Mouse (Mus musculus): ENCODE measurements around the gene Cdh22. TPM values are rescaled to one million over a fixed set of nuclear protein-coding genes. Genes with fewer than 3 reads are reported as not detected.

Gene Cdh22
- polyA plus RNA-seq, 1 experiment from 2014 or later = 5.6 TPM

DNA sequence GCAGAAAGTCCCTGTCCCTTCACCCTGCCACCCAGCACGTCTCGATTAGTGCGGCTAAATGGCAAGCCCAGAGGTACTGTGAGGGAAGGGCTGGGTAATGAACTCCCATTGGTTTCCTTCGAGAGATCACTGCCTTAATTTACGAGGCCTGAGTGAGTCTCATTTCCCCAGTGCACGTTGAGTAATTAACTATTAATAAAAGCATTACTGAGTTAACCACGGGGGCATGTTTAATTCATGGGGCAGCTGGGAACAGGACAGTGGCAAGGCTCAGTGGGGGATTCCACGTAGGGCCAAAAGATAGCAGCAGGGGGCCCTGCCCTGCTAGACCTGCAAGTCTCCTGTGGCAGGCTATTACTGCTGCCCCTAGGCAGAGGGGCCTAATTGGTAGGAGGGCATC lies 36.7 kb upstream of the Cdh22 start:
- Histone ChIP-seq H3K9ac (replicated peaks; ENCODE audit: low read depth, low read length) (0 out of 2 replicates have a peak overlapping the region, but pooled peaks have one; percentile 7), H3K4me1 (replicated peaks; ENCODE audit: control insufficient read depth, insufficient read depth, low read length) (peaks cover 39% of the 10 kb centered on the region)

DNA sequence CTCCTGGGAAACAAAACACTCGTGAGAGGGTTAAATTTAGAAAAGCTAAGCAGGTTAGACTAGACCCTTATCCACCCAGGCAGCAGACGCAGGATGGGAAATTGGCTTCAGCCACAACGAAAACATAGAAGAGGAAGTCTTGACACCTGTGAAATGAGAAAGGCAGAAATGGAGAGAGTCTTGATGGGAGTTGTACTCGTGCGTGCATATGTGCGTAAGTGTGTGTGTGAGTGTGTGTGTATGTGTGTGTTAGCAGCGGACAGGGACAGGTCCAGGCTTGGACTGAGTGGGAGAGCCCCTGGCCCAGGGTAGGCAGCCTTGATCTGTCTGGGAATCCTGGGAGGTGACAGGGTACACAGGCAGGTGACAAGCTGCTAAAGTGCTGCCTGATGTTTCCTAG lies 36.2 kb upstream of the Cdh22 start:
- Histone ChIP-seq H3K4me1 (replicated peaks; ENCODE audit: control insufficient read depth, insufficient read depth, low read length) (peaks cover 39% of the 10 kb centered on the region), H3K4me2 (ENCODE audit: low read length) (no peak overlapping the region), H3K4me3 (replicated peaks; ENCODE audit: low read length) (no peak overlapping the region), H3K9ac (replicated peaks; ENCODE audit: low read depth, low read length) (no peak overlapping the region), H3K9me3 (ENCODE audit: control insufficient read depth, low read length) (no peaks in the 10 kb centered on the region), H3K36me3 (ENCODE audit: control insufficient read depth, insufficient read depth) (no peaks in the 10 kb centered on the region), H3K27ac (ENCODE audit: low read length) (no peak overlapping the region), H3K27me3 (replicated peaks; ENCODE audit: control insufficient read depth, insufficient read depth, low read length) (no peaks in the 10 kb centered on the region)
- no peak for ATAC-seq
- WGBS = 54% methylated on average over 7 of the region's 7 CpGs

More for the DNA sequence above, 36.7 kb upstream of the Cdh22 start:
- 3% methylated on average over 8 of the region's 8 CpGs for WGBS
- H3K9me3 ChIP-seq (ENCODE audit: control insufficient read depth, low read length) = no peaks in the 10 kb centered on the region
- H3K36me3 ChIP-seq (ENCODE audit: control insufficient read depth, insufficient read depth) = no peaks in the 10 kb centered on the region
- no peaks in the 10 kb centered on the region for H3K27me3 ChIP-seq (replicated peaks; ENCODE audit: control insufficient read depth, insufficient read depth, low read length)
- H3K4me2 ChIP-seq (ENCODE audit: low read length) = no peak overlapping the region
- no peak for ATAC-seq
- H3K4me3 ChIP-seq (replicated peaks; ENCODE audit: low read length) = no peak overlapping the region
- no peak overlapping the region for H3K27ac ChIP-seq (ENCODE audit: low read length)

DNA sequence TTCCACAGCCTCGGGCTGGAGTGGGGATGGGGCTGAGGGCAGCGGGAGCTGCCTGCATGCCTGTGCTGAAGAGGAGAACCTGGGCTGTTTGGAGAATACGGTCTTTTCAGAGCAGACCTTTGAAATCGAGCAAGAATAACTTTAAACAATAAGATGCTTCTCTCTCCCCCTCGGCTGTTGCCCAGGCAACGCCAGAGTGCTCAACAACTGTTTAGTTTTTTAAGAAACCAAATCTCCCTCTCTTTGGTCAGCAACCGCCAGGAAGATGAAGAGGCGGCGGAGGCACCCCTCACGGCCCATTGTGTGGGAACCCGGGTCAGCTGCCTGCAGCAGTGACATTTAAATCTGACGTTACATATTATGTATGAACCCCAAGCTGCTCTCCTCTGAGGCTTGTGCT lies 32.1 kb upstream of the Cdh22 start:
- ATAC-seq = no peak
- WGBS = 1% methylated on average over 12 of the region's 12 CpGs
- Histone ChIP-seq H3K9me3 (ENCODE audit: control insufficient read depth, low read length) (no peaks in the 10 kb centered on the region), H3K27me3 (replicated peaks; ENCODE audit: control insufficient read depth, insufficient read depth, low read length) (no peaks in the 10 kb centered on the region), H3K27ac (ENCODE audit: low read length) (no peak overlapping the region), H3K4me1 (replicated peaks; ENCODE audit: control insufficient read depth, insufficient read depth, low read length) (peaks cover 30% of the 10 kb centered on the region), H3K36me3 (ENCODE audit: control insufficient read depth, insufficient read depth) (no peaks in the 10 kb centered on the region), H3K4me3 (replicated peaks; ENCODE audit: low read length) (no peak overlapping the region), H3K4me2 (ENCODE audit: low read length) (no peak overlapping the region), H3K9ac (replicated peaks; ENCODE audit: low read depth, low read length) (peak overlapping the region; percentile 26; the same call in 1 of the 2 replicates)

DNA sequence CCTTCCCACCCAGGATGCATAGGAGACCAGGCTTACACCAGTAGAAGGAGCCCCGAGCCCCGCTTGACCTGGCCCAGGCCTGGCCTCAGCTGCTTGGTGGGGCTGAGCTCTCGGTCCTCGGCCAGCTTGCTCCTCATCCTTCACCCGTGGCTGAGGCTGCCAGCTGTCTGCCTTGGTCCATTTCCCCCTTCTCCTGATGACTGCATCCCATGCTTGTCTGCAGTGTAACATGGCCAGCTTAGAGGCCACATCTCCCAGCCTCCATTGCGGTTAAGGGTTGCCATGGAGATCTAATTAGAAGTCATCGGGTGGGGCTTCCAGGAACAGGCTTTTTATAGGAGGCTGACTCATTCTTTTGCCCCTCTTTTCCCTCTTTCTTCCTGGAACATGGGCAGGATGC lies 29.2 kb upstream of the Cdh22 start:
- no peak overlapping the region for H3K27ac ChIP-seq (ENCODE audit: low read length)
- ATAC-seq = no peak
- peaks cover 21% of the 10 kb centered on the region for H3K4me1 ChIP-seq (replicated peaks; ENCODE audit: control insufficient read depth, insufficient read depth, low read length)

DNA sequence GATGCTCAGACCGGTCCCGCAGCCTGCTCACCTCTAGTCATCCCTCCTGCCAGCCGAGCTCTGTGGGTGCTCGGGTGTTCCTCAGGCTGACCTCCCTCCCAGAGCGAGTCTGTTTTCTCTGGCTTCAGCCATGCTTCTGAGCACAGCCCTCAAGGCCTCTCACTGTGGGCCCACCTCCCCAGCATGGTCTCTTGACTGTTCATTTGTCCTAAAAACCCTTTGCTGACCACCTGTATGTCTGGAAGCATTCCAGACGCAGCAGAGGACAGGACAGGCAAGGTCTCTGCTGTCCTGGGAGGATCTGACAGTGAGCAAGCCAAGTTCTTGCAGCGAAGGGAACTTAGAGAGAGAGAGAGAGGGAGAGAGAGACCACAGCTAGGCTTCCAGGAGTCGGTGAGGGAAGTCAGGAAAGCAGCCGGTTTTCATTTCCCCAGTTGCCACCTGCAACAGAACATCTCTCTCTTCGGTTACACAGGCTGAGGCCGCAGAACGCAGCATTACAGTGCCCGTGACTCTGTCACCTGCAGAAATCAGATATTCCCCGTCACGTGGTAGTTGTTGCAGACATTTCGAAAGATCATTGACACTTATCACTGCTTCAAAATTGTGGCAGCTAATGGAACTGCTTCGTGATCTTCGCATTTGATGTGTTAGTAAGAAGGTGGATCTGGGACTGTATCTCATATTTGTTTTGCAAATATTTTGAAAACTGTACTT lies 27.8 kb upstream of the Cdh22 start:
- Histone ChIP-seq H3K4me1 (replicated peaks; ENCODE audit: control insufficient read depth, insufficient read depth, low read length) (peaks cover 21% of the 10 kb centered on the region), H3K4me2 (ENCODE audit: low read length) (no peak overlapping the region), H3K9ac (replicated peaks; ENCODE audit: low read depth, low read length) (no peak overlapping the region), H3K4me3 (replicated peaks; ENCODE audit: low read length) (no peak overlapping the region), H3K36me3 (ENCODE audit: control insufficient read depth, insufficient read depth) (no peaks in the 10 kb centered on the region), H3K27ac (ENCODE audit: low read length) (no peak overlapping the region), H3K9me3 (ENCODE audit: control insufficient read depth, low read length) (no peaks in the 10 kb centered on the region), H3K27me3 (replicated peaks; ENCODE audit: control insufficient read depth, insufficient read depth, low read length) (no peaks in the 10 kb centered on the region)
- ATAC-seq = no peak
- WGBS = 71% methylated on average over 18 of the region's 18 CpGs

More for the DNA sequence above, 29.2 kb upstream of the Cdh22 start:
- no peak overlapping the region for H3K4me3 ChIP-seq (replicated peaks; ENCODE audit: low read length)
- no peaks in the 10 kb centered on the region for H3K27me3 ChIP-seq (replicated peaks; ENCODE audit: control insufficient read depth, insufficient read depth, low read length)
- H3K9ac ChIP-seq (replicated peaks; ENCODE audit: low read depth, low read length) = no peak overlapping the region
- H3K36me3 ChIP-seq (ENCODE audit: control insufficient read depth, insufficient read depth) = no peaks in the 10 kb centered on the region
- H3K4me2 ChIP-seq (ENCODE audit: low read length) = no peak overlapping the region
- H3K9me3 ChIP-seq (ENCODE audit: control insufficient read depth, low read length) = no peaks in the 10 kb centered on the region
- WGBS = 50% methylated on average over 7 of the region's 7 CpGs

DNA sequence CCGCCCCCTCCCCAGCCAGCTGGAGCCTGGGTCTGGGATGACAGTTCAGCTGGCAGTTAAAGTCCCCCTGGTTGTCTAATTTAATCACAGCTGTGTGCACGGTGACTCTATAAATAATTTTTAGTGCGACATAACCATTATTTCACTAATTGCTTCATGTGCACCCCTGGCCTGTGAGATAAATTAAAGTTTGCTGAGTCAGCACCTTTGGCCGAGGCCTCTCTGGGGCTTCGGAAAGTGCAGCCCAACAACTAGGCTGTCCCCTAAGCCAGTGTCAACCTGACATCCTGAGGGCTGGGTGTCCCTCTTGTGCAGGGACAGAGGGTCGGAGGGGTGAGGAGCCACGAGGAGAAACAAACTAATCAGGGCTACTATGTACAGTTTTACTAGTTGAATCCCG lies 25.2 kb upstream of the Cdh22 start:
- Histone ChIP-seq H3K4me3 (replicated peaks; ENCODE audit: low read length) (no peak overlapping the region), H3K27me3 (replicated peaks; ENCODE audit: control insufficient read depth, insufficient read depth, low read length) (no peaks in the 10 kb centered on the region), H3K36me3 (ENCODE audit: control insufficient read depth, insufficient read depth) (no peaks in the 10 kb centered on the region), H3K27ac (ENCODE audit: low read length) (no peak overlapping the region), H3K4me1 (replicated peaks; ENCODE audit: control insufficient read depth, insufficient read depth, low read length) (peaks cover 7% of the 10 kb centered on the region), H3K9me3 (ENCODE audit: control insufficient read depth, low read length) (no peaks in the 10 kb centered on the region), H3K9ac (replicated peaks; ENCODE audit: low read depth, low read length) (no peak overlapping the region), H3K4me2 (ENCODE audit: low read length) (no peak overlapping the region)
- 78% methylated on average over 8 of the region's 8 CpGs for WGBS
- ATAC-seq = no peak

DNA sequence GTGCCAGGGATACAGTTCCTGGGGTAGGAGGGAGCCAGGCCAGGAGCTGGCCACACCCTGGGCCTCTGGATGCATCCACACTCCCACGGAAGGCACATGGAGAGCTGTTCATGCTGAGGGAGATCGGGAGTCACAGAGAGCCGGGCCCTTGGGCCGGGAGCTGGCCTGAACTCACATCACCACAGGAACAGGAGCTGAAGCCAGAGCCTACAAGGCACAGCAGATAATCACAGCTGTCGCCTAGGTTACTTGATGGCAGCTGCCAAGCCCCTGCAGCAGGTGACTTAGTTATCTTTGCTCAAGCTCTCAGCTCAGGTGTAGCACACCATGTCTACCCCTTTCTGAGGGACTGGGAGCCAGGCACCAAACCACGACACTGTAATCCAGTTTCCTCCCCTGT lies 23.7 kb upstream of the Cdh22 start:
- H3K4me1 ChIP-seq (replicated peaks; ENCODE audit: control insufficient read depth, insufficient read depth, low read length) = peaks cover 6% of the 10 kb centered on the region
- peaks cover 3% of the 10 kb centered on the region; the same call in 1 of the 2 replicates for H3K27me3 ChIP-seq (replicated peaks; ENCODE audit: control insufficient read depth, insufficient read depth, low read length)
- no peaks in the 10 kb centered on the region for H3K36me3 ChIP-seq (ENCODE audit: control insufficient read depth, insufficient read depth)
- no peak overlapping the region for H3K9ac ChIP-seq (replicated peaks; ENCODE audit: low read depth, low read length)
- no peak overlapping the region for H3K27ac ChIP-seq (ENCODE audit: low read length)
- ATAC-seq = no peak
- WGBS = 69% methylated on average over 6 of the region's 6 CpGs
- H3K9me3 ChIP-seq (ENCODE audit: control insufficient read depth, low read length) = no peaks in the 10 kb centered on the region
- H3K4me3 ChIP-seq (replicated peaks; ENCODE audit: low read length) = no peak overlapping the region
- H3K4me2 ChIP-seq (ENCODE audit: low read length) = no peak overlapping the region

DNA sequence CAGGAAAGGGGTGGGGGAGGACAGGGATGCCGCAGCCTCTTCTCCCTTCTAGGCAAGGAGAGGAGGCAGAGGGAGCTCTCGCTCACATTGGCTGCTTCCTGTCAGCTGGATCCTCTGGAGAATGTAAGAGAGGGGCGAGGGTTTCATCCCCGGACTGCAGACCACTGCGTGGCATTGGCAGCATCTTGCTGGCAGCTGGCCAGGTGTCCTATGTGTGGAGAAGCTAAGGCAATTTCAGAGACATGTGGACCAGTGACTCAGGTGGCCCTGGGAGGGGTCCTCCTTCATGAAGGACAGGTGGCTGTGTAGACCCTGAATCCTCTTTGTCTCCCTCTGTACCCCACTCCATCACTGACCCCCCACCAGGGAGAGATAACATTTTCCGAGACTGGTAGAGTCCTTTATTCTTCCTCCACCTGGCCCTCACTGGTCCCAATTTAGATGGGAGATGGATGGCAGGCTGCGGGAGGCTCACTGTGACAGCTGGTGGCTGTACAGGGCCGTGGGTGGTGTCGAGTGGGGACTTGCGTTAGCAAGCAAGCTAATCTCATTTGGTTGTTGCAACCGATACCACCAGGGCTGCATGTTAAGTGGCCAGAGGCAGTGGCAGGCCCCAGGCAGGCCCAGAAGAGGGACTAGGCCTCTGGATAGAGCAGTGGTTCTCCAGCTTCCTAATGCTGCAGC lies 22.6 kb upstream of the Cdh22 start:
- 38% methylated on average over 11 of the region's 11 CpGs for WGBS
- no peak overlapping the region for H3K4me2 ChIP-seq (ENCODE audit: low read length)
- no peak for ATAC-seq
- peaks cover 8% of the 10 kb centered on the region; the same call in 1 of the 2 replicates for H3K27me3 ChIP-seq (replicated peaks; ENCODE audit: control insufficient read depth, insufficient read depth, low read length)
- no peak overlapping the region for H3K27ac ChIP-seq (ENCODE audit: low read length)
- H3K9me3 ChIP-seq (ENCODE audit: control insufficient read depth, low read length) = no peaks in the 10 kb centered on the region
- H3K36me3 ChIP-seq (ENCODE audit: control insufficient read depth, insufficient read depth) = no peaks in the 10 kb centered on the region
- H3K4me1 ChIP-seq (replicated peaks; ENCODE audit: control insufficient read depth, insufficient read depth, low read length) = peaks cover 6% of the 10 kb centered on the region
- H3K4me3 ChIP-seq (replicated peaks; ENCODE audit: low read length) = no peak overlapping the region
- no peak overlapping the region for H3K9ac ChIP-seq (replicated peaks; ENCODE audit: low read depth, low read length)

DNA sequence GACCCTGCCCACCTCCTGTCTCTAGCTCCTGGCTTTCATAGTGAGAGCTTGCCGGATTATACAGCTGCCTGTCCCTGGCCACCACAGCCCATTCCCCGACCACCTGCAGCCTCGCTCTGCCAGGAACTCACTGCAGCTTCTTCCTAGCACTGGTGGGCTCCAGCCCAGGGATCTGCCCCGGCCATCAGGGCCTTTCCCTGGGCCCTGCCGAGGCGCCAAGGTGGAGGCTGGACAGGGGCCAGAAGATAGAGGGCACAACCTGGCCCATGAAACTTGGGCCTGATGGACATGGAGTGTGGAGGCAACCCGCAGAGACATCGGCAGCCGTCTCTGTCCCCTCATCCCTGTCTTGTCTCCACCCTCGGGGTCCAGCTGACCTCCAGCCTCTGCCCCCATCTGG lies 21.6 kb upstream of the Cdh22 start:
- H3K4me3 ChIP-seq (replicated peaks; ENCODE audit: low read length) = no peak overlapping the region
- no peak overlapping the region for H3K9ac ChIP-seq (replicated peaks; ENCODE audit: low read depth, low read length)
- no peaks in the 10 kb centered on the region for H3K9me3 ChIP-seq (ENCODE audit: control insufficient read depth, low read length)
- peaks cover 11% of the 10 kb centered on the region for H3K27me3 ChIP-seq (replicated peaks; ENCODE audit: control insufficient read depth, insufficient read depth, low read length)
- ATAC-seq = no peak
- no peaks in the 10 kb centered on the region for H3K36me3 ChIP-seq (ENCODE audit: control insufficient read depth, insufficient read depth)
- WGBS = 64% methylated on average over 10 of the region's 10 CpGs
- peaks cover 6% of the 10 kb centered on the region for H3K4me1 ChIP-seq (replicated peaks; ENCODE audit: control insufficient read depth, insufficient read depth, low read length)
- no peak overlapping the region for H3K27ac ChIP-seq (ENCODE audit: low read length)
- no peak overlapping the region for H3K4me2 ChIP-seq (ENCODE audit: low read length)
